Mouse (Mus musculus) cerebellum, adult 8-10 months (tissue): ENCODE measurements around the gene Pycr2.

Experiments
- DNase-seq: peaks from one replicate; pipeline ENCODE4 v3.0.0; 2022

Pycr2 gene

GRCm38 (mm10) chr1:180942166-180943031, 38.3 kb downstream of the Pycr2 start, which contains the start of gene Tmem63a:
Tmem63a (plus strand) TSS chr1:180942344.
- peak; percentile 11 for DNase-seq

- no peak for DNase-seq
Measured at GRCm38 (mm10) chr1:180943032-180943644, 39.0 kb downstream of the Pycr2 start.

DNA sequence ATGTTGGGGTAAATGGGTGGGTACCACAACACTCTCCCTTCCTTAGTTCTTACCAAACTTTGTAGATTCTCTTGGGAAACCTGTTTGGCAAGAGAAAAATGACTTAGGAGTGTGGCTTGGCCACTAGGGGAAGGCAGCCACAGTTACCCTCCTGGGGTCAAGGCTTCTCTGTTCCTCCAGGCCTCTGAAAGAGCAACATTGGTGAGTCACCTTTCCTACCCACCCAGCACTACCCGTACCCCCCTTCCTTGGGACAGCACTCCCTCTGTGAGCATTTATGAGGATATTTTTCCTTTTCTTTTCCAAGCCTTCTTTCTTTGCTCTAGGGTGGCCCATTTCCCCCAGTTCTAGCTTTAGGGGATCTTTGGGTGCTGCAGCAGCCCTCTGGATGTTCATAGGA, 39.8 kb downstream of the Pycr2 start:
- no peak for DNase-seq

DNA sequence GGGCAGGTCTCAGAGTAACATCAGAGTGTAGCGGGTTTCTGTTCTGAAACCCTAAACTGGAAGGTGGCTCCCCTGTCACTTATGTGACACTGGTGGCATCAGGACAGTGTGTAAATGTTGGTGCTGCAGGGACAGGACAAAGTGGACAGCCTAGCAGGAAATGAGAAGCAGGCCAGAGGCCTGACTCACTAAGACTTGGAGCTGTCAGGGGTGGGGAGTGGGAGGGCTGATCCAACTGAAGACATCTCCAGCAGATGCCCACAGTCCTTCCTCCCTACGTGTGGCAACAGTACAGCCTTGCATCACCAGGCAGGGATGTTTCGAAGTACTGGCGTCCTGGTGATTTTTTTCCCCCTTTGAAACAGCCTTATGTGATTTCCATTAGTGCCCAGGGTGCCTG, 40.5 kb downstream of the Pycr2 start:
- no peak for DNase-seq

GRCm38 (mm10) chr1:180945001-180945980, 41.2 kb downstream of the Pycr2 start:
- no peak for DNase-seq

- no peak for DNase-seq
Measured at GRCm38 (mm10) chr1:180946448-180946847, 42.4 kb downstream of the Pycr2 start.

GRCm38 (mm10) chr1:180952085-180952746, 48.1 kb downstream of the Pycr2 start:
- DNase-seq: no peak

GRCm38 (mm10) chr1:180952808-180953207, 48.7 kb downstream of the Pycr2 start:
- DNase-seq: no peak

DNA sequence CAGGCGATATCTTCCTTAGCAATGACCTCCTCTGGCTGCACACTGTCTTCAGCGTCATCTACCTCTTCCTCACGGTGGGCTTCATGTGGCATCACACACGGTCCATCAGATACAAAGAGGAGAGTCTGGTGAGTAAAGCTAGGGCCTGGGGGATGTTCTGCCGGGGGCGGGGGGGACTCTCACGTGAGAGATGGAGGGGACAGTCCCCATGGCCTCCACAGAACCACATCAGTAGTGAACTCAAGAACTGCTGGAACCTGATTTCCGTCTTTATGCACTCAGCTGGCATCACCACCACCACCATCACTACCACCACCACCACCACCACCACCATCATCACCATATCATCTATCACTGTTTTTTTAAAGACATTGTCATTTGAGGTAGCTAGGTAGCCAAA, 52.3 kb downstream of the Pycr2 start:
- no peak for DNase-seq

GRCm38 (mm10) chr1:180956973-180957381, 52.9 kb downstream of the Pycr2 start:
- DNase-seq: no peak
